Mouse (Mus musculus) layer of hippocampus, adult 9-11 months (tissue): ENCODE measurements around the gene Xrcc2.
A peak's percentile ranks its signal among the peaks of the same experiment; 100 is the strongest.
"Not testable (repeated sequence)": the region's sequence is repeated elsewhere in the genome, so short reads cannot be mapped to it uniquely, and the experiment has no call there.

Experiments used
- DNase-seq: peaks from one replicate; pipeline ENCODE4 v3.0.0; 2022

Gene Xrcc2

GRCm38 (mm10) chr5:25705567-25706349, at the start of gene Xrcc2:
TSS of gene Xrcc2 (minus strand) at chr5:25705825.
- DNase-seq = peak; percentile 95

DNA sequence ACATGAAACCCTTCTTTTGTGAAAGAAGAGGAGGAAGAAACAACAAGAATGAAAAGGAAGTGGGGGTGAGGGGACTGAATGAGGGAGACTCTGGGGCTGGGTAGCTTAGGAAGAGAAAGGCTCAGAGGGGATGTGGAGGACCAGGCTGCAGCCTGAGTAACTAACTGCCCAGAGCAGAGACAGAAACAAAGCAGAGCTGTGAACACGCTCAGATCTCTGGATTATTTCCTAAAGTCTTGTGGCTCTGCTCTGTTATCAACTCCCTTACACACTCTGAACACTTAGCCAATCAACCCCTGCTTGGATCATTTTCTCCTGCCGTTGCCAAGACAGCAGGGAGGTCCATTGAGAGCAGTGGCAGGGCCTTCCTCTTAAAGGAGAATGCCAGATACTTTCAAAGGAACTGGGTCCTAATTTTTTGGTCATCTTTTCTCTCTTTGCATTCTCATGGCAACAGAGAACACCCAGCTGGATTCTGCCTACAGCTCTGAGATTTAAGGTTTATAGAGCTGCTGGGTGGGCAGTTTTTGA, 48.7 kb upstream of the Xrcc2 start:
- DNase-seq = no peak

DNA sequence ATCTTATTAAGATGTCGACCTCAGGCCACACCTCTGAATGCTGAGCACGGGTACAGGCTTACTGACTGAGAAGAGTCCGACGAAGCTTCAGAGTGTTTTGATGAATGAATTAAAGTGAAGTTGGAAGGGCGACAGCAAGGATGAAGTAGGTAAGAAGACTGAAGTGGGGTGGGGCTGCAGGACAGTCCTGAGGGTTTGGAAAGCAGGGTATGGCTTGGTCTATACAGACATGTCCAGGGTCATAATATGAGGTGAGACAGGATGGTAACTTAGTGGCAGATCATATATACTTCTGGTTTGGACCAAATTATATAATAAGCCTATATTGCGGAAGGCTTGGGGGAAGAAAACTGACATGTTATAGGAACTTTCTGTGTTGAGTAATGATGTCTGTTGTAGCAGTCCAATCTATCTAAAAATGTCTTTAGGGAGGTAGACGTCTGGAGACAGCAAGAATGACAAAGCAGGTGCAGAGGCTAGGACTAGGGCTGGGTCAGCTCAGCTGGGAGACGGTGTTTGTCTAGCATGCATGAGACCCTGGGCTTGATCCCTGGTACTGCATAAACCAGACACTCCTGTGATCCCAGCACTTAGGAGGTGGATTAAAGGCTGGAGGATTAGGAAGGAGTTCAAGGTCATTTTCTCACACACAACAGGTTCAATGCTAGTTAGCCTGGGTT, 48.1 kb upstream of the Xrcc2 start:
- DNase-seq = no peak

- DNase-seq = peak; percentile 61
Observed at GRCm38 (mm10) chr5:25752862-25753261, 47.2 kb upstream of the Xrcc2 start.

GRCm38 (mm10) chr5:25751552-25751951, 45.9 kb upstream of the Xrcc2 start:
- DNase-seq = no peak

GRCm38 (mm10) chr5:25748613-25749012, 43.0 kb upstream of the Xrcc2 start:
- DNase-seq = no peak

GRCm38 (mm10) chr5:25747904-25748303, 42.3 kb upstream of the Xrcc2 start:
- no peak for DNase-seq

- not testable (repeated sequence) for DNase-seq
Observed at GRCm38 (mm10) chr5:25738902-25739301, 33.3 kb upstream of the Xrcc2 start.

GRCm38 (mm10) chr5:25738448-25738847, 32.8 kb upstream of the Xrcc2 start:
- no peak for DNase-seq

DNA sequence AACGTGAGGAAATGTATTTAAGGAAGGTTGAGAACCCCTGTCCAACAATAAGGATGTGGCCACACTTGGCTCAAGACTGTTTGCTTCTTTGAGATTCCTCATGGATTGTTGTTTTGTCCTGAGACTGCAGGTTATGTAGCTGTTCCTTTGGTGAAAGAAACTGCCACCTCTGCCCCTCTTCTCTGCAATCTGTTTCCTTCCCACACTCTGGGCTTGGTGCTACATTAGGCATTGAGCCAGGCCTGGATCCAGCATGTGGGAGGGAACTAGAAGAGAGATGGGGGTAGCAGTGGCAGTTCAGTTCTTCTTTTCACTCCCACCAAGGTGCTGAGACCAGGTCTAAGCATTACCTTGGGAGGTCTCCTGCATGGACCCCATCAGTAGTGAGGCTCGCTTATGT, 30.2 kb upstream of the Xrcc2 start:
- DNase-seq = peak; percentile 70

- DNase-seq = no peak
Observed at GRCm38 (mm10) chr5:25734318-25734717, 28.7 kb upstream of the Xrcc2 start.

GRCm38 (mm10) chr5:25724134-25724675, 18.6 kb upstream of the Xrcc2 start:
- no peak for DNase-seq

DNA sequence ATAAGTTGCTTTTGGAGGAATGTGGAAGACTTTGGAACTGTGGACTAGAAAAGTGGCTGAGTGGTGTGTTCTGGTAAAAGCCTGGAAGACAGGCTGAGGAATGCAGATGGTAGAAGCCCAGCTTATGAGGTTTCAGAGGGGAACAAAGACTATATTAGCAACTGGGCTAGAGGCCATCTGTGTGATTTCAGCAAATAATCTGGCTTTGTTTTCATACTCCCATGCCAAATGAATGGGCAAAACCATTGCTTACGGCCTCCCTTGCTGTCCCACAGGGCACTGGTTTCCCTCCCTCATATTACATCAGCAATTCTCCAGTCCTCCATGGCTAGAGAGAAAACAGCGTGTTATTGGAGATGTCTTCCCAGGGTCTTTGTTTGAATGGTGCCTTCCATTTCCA, 17.4 kb upstream of the Xrcc2 start:
- DNase-seq = peak; percentile 11

- no peak for DNase-seq
Observed at GRCm38 (mm10) chr5:25719390-25719789, 13.8 kb upstream of the Xrcc2 start.

DNA sequence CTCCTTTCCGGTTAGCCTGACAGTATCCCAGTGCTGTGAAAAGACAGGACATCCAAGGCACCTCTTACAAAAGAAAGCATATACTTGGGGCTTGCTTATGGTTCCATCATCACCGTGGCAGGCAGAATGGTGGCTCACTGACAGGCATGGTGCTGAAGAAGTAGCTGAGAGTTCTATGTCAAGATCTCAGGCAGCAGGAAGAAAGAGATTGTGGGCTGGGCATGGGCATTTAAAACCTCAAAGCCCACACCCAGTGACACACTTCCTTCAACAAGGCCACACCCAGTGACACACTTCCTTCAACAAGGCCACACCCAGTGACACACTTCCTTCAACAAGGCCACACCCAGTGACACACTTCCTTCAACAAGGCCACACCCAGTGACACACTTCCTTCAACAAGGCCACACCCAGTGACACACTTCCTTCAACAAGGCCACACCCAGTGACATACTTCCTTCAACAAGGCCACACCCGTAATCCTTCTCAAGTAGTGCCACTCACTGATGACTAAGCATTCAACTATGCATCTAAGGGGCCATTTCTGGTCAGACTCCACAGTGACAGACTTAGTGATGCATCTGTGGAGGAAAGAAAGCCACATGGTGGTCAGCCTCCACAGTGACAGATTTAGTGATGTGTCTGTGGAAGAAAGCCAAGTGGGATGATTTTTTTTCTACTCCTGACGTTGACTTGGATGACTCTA, 7.5 kb upstream of the Xrcc2 start:
- DNase-seq = not testable (repeated sequence)

- DNase-seq = no peak
Observed at GRCm38 (mm10) chr5:25704702-25705566, 691 bp downstream of the Xrcc2 start.

GRCm38 (mm10) chr5:25697941-25698340, 7.7 kb downstream of the Xrcc2 start:
- DNase-seq = no peak

GRCm38 (mm10) chr5:25696256-25696655, 9.4 kb downstream of the Xrcc2 start:
- no peak for DNase-seq

GRCm38 (mm10) chr5:25695786-25696185, 9.8 kb downstream of the Xrcc2 start:
- no peak for DNase-seq

DNA sequence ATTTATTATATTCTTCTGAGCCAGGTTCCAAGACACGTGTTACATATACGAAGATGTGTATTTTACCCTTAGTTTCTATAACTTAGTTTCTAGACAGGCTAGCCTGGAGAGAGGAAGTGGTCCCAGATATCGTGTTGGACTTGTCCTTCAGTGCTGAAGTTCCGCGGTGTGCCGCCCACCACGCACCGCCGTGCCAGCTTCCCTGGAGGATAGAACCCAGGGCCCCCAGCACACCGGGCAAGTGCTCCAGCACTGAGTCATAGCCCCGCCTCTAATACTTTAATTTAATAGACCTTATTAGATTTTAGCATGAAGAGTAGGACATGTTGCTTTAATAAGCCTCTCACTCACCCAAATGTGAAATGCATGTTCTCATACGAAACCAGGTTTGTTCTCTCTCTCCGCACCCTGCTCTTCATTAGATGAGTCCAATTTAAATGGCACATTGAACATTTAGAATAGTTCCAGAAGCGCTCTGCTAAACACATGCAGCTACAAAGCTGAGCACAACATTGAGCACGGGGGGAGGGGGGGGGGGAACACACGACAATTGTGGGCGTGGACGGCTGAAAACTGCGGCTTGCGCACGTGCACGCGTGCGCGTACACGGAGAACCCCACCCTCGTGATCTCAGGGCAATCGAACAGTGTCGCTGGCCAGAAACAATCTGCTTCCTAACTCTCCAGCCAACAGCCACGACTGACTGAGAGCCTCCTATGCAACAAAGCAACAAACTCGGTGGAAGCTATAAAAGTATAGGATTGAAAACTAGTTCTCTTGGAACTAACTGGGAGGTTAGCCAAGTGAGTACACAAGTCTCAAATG, 33.7 kb downstream of the Xrcc2 start:
- no peak for DNase-seq

DNA sequence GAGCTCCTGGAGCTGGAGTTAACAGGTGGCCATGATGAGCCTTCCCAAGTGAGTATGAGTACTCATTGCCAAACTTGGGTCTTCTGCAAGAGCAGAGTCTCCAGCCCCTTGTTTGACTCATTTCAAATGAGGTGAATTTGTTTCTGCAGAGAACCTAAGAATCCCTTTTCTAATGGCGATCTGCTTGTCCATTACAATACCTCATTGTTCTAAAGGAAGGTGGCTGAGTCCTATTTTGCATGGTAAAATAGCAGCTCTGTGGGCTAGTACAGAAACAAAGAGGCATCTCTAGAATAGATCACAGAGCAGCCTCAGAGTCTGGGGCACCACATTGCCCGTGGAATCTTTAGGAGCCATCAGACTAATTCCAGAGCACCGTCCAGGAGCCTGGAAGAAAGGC, 34.6 kb downstream of the Xrcc2 start:
- DNase-seq = no peak
